Mouse (Mus musculus) neutrophil, adult 5-6 weeks (primary cell): ENCODE data around the gene Gm32717. TPM values are rescaled to one million over a fixed set of nuclear protein-coding genes. Genes with fewer than 3 reads are reported as not detected.
"Not testable (repeated sequence)": the region's sequence is repeated elsewhere in the genome, so short reads cannot be mapped to it uniquely, and the experiment has no call there.

Experiments
- ATAC-seq: fragments of 151-379, 151-347 bp; 2 replicates; pipeline ENCODE4 v1.8.0; 2017; ENCODE audit warnings: mild to moderate bottlenecking, moderate TSS enrichment; ENCODE audit not compliant: insufficient number of reproducible peaks, poor library complexity, low FRiP score, severe bottlenecking; ENCODE audit errors: extremely low read depth
- total RNA-seq: library from RNA; stranded (forward); fragments of 200-1000 nt; gene quantifications from 2 replicates; pipeline ENCODE4 v1.2.3, GENCODE M21; 2017

Gm32717 gene
- 0.25 TPM in 1 of 2 replicates, not detected in the other for total RNA-seq

DNA sequence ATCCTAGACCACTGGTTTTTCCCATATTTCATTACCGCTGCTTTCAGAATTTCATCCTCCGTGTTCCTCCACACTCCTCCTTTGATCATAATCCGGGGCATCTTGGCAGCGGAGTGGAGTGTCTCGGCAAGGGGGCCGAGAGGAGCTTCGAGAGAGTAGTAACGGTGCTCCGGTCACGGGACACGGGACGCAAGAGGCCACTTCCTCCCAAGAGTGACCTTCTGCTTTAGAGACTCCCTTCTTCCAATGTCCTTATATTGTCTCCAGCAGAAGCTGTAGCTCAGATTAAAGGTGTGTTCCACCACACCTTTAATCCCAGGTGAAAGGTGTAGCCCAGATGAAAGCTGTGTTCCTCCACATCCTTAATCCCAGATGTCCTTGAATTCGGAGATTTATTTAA lies at the start of gene Gm32717:
Gene Gm32717 (minus strand): TSS at position 101 of the 400 bp plus-strand sequence.
- ATAC-seq, result not testable (repeated sequence)

DNA sequence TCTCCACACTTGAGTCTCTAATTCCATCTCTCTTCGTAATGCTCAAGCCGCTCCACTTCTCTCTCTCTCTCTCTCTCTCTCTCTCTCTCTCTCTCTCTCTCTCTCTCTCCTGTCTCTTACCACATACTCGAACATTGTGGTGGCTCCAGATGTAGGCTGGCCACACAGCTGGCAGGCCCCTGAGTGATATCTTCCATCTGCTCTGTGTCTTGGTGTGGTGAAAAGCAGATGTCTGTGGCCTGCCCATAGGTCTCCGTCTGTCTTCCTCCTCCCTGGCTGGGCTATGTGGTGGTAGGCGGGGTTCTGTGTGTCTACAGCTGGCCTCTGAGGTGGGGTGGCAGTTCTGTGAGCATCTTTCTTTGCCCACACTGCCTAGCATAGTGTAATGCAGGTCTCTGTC lies 42.4 kb upstream of the Gm32717 start:
- ATAC-seq, result not testable (repeated sequence)

- not testable (repeated sequence) for ATAC-seq
These were observed 42.0 kb upstream of the Gm32717 start for GRCm38 (mm10) chr10:118282565-118282964.

DNA sequence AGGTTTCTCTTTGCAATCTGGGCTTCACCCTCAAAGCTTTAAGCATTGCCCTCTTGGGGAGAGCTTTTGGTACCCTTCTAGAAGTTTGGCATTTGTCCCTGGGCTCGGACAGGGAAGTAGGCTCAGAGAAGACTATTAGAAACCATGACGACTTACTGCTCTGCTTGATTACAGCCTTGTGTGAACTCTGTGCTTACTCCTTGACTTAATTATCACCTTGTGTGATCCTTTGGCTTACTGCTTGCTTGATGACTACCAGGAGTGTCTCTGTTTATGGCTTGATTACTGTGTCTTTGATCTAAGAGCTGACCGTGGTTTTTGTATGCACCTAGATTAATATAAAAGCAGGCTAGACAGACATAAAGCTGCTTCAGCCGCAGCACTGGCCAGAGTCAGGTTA lies 37.5 kb upstream of the Gm32717 start:
- ATAC-seq, result not testable (repeated sequence)

DNA sequence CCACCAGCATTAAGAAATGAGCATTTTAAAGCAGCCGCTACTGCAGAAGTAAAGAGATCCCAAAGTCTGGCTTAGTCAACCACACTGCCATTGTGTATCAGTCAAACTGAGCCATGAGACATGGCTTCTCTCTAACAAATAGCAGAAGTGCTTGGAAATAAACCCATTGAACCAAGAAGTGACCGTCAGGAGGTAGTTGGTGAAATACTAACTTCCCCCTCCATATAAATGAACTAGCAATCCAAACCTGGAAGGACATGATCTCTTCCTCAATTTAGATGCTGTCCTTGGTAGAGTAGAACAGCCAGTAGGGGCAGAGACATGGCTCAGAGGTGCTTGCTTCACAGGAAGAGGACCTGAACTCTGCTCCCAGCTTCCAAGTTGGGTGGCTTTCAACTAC lies 30.8 kb upstream of the Gm32717 start:
- not testable (repeated sequence) for ATAC-seq

- ATAC-seq, result not testable (repeated sequence)
These were observed 28.2 kb upstream of the Gm32717 start for GRCm38 (mm10) chr10:118268812-118269211.

DNA sequence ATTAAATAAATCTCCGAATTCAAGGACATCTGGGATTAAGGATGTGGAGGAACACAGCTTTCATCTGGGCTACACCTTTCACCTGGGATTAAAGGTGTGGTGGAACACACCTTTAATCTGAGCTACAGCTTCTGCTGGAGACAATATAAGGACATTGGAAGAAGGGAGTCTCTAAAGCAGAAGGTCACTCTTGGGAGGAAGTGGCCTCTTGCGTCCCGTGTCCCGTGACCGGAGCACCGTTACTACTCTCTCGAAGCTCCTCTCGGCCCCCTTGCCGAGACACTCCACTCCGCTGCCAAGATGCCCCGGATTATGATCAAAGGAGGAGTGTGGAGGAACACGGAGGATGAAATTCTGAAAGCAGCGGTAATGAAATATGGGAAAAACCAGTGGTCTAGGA lies 17.8 kb upstream of the Gm32717 start, which contains the start of gene Gm32802:
Gene Gm32802 (plus strand): TSS at position 301 of the 400 bp plus-strand sequence.
- ATAC-seq, result not testable (repeated sequence)

DNA sequence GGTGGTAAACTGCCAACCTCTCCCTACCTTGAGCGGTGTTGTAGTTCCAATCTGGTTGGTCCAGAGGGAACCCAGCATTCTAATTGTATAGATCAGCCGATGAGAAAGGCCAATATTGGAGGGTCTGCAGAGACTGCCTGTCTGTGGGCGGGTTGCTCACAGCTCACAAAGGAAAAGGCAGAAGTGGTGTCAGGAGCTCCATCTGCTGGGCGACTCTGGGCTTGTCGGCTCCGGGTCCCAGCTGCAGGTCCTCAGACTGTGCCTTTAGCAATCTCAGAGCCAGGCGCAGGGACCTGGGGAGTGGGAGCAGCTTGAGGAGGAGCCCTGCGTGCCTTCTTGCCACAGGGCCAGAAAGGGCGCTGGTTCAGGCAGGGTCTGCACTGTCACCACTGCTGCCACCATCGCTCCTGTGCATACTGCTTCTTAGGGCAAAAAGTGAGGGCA lies 10.3 kb upstream of the Gm32717 start:
- ATAC-seq, result no peak

DNA sequence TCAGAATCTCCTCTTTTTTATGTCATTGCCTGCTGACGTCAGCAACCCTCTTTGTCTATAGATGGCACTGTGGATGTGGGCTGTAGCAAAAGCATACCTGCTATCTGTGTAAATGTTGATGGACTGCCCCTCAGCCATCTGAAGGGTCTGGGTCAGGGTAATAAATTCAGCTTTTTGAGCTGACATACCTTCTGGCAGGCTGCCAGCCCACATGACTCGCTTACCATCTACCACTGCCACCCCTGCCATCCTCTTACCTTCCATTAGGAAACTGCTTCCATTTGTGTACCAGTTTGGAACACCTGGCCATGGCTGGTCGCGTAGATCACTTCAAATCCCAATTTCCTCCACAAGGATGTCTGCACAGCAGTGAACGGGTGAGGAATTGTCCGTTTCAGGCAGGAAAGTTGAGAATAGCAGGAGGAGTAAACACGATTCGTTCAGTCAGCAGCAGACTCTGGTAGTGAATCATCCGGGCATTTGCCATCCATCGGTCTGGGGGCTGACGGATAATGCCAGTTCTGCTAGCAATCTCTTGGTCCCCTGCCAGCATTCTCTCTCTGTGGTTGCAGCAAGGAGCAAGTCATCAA lies 8.5 kb upstream of the Gm32717 start:
- ATAC-seq, result not testable (repeated sequence)

DNA sequence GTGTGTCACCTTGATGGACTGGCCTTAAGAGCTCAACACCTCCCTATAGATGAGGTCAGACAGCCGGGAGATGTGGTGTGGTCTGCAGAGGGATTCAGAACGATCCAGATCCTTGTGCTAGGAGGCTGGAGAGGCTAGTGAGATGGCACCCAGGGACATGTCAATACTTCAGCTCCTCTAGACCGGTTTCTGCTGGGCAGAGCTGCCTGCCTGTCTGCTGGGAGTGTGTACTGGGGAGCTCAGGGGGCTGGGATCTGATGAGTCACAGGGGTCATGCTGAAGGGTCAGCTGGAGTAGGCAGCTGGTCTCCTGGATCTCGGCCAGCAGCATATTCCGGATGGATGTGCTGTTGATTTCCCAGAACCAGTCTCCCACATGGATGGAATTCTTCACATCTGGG lies 8.0 kb downstream of the Gm32717 start:
- ATAC-seq, result not testable (repeated sequence)

DNA sequence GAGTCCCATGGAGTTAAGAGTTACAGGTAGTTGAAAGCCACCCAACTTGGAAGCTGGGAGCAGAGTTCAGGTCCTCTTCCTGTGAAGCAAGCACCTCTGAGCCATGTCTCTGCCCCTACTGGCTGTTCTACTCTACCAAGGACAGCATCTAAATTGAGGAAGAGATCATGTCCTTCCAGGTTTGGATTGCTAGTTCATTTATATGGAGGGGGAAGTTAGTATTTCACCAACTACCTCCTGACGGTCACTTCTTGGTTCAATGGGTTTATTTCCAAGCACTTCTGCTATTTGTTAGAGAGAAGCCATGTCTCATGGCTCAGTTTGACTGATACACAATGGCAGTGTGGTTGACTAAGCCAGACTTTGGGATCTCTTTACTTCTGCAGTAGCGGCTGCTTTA lies 13.0 kb downstream of the Gm32717 start:
- ATAC-seq, result not testable (repeated sequence)

- not testable (repeated sequence) for ATAC-seq
These were observed 24.7 kb downstream of the Gm32717 start for GRCm38 (mm10) chr10:118215719-118216393.

DNA sequence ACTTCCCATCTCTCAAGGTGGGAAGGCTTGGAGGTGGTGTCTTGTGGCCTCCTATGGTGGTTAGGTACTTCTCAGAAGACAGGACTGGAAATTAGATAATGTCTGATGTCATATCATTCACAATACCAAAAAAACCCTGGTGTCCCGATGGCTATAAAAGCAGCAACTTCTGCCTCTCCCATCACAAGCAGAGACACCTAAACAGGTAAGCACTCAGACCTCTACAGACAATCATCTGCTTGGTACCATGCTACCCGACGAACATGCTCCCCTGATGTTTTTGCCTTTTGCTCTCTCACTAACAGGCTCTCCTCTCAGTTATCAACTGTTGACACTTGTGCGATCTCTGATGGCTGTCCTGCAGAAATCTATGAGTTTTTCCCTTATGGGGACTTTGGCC lies 35.9 kb downstream of the Gm32717 start, which contains the start of gene Il22:
Gene Il22 (plus strand): TSS at position 301 of the 400 bp plus-strand sequence.
- ATAC-seq, result no peak

GRCm38 (mm10) chr10:118195150-118195549 lies 45.4 kb downstream of the Gm32717 start:
- not testable (repeated sequence) for ATAC-seq

Other genes starting within 250 kb of the Gm32717 start
- gene Mdm1, start 99.0 kb downstream of the Gm32717 start, total RNA-seq, result 67.0 and 74.5 TPM in 2 replicates
- gene Il22, start 35.8 kb downstream of the Gm32717 start, total RNA-seq, result not detected in 2 replicates
- gene Gm32802, start 17.9 kb upstream of the Gm32717 start, total RNA-seq, result 0.25 TPM in 1 of 2 replicates, not detected in the other
- gene Iltifb, start 54.3 kb upstream of the Gm32717 start, total RNA-seq, result not detected in 2 replicates
- gene Gm9040, start 86.2 kb upstream of the Gm32717 start, total RNA-seq, result not detected in 2 replicates
- gene Gm9044, start 91.6 kb upstream of the Gm32717 start, total RNA-seq, result not detected in 2 replicates
- not detected in 2 replicates for gene Gm9045, start 97.1 kb upstream of the Gm32717 start, total RNA-seq
- gene Gm9046, start 102.5 kb upstream of the Gm32717 start, total RNA-seq, result not detected in 2 replicates
- gene Gm9048, start 107.9 kb upstream of the Gm32717 start, total RNA-seq, result not detected in 2 replicates
- not detected in 2 replicates for gene Gm9049, start 113.3 kb upstream of the Gm32717 start, total RNA-seq
- gene Ifng, start 200.3 kb upstream of the Gm32717 start, total RNA-seq, result 0.49 and 0.58 TPM in 2 replicates